Mouse (Mus musculus) bone marrow macrophage, adult 2 months (primary cell): ENCODE data around the gene Clk4.

Experiments used
- CTCF ChIP-seq: IDR thresholded peaks from 2 replicates; pipeline ENCODE4 v1.5.1; 2012; ENCODE audit warnings: low read depth, mild to moderate bottlenecking, low read length, moderate library complexity
- POLR2A ChIP-seq: IDR thresholded peaks from 2 replicates; pipeline ENCODE4 v1.6.1; 2012; ENCODE audit warnings: mild to moderate bottlenecking, low read depth, low read length, borderline replicate concordance

DNA sequence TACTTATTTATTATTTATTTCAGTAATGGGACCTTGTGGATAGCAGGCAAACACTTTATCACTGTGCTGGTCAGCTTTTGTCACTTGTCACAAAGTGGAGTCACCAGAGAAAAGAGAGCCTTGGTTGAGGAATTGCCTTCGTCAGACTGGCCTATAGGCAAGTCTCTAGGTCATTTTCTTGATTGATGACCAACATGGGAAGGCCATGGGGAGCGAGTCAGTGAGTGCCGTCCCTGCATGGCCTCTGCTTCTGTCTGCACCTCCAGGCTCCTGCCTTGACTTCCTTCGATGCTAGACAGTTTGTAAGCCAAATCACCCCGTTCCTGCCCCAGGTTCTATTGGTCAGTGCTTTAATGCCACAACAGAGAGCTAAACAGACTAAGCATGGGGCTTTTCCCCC lies 40.9 kb downstream of the Clk4 start:
- TF ChIP-seq CTCF (no peak), POLR2A (no peak)
